Mouse (Mus musculus): ENCODE results near the gene Abhd14b.

- TF ChIP-seq POLR2A (IDR thresholded peaks at IDR 0.05; ENCODE audit: low read depth, low read length) (no peak), CTCF (IDR thresholded peaks at IDR 0.05; ENCODE audit: borderline replicate concordance, insufficient read depth, low read length) (no peak)
Measured at GRCm38 (mm10) chr9:106412210-106412609, 35.0 kb upstream of the Abhd14b start.

Measured in embryonic fibroblast, embryonic 13.5 days (primary cell).